Mouse (Mus musculus) testis, adult 2 months (tissue): ENCODE results near the gene Skap1.

Experiments
- CTCF ChIP-seq: fragments of 200-500 bp; IDR thresholded peaks from 2 replicates; pipeline ENCODE4 v1.5.1; 2012; ENCODE audit warnings: low read depth, mild to moderate bottlenecking, inconsistent platforms, low read length, moderate library complexity; ENCODE audit not compliant: control insufficient read depth, insufficient read depth, insufficient replicate concordance
- POLR2A ChIP-seq: fragments of 200-500 bp; IDR thresholded peaks from 2 replicates; pipeline ENCODE4 v1.6.1; 2012; ENCODE audit warnings: low read depth, mild to moderate bottlenecking, inconsistent platforms, low read length, moderate library complexity; ENCODE audit not compliant: control insufficient read depth

DNA sequence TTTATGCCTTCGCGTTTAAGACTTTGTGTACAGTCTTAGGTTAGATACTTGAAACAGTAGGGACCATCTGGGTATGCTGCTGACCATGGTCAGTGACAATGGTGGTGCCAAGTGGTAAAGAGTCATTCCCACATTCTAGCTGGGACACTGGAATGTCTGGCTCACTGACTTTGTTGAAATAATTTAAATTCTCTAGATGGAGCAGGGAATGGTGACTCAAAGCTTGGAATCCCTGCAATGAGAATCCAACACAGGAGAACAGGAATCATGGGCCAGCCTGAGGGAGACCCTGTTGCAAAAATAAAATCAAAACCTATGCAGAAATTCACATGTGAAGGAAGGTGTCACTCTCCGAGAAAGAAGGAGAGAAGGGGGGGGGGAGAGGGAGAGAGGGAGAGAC, 138.4 kb downstream of the Skap1 start:
- TF ChIP-seq POLR2A (no peak), CTCF (no peak)
